Mouse (Mus musculus) cerebellum, adult 11 months (tissue): Measurements from ENCODE around the gene Zyx.

Experiments
- DNase-seq: peaks from one replicate; pipeline ENCODE4 v3.0.0; 2022

The Zyx gene

DNA sequence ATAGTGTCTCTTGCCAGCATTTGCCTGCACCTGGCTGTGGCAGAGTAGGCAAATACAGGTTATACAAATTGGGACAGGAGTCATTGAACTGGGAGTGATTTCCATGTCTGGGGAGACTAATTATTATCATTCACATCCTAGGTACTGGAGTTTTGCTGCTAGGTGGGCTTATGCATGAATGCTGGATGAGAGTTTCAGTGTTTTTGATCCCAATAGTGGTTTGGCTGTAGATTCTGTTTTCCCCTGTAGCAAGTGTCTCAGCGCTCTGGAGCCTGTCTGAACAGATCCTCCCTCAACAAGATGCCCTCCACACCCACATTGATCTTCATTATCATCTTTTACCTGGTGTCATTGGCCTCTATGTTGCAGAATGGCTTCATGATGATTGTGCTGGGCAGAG, 50.5 kb downstream of the Zyx start, which contains the start of gene Tas2r143:
Tas2r143 (plus strand) TSS at position 301 of the 400 bp plus-strand sequence.
- DNase-seq = no peak

DNA sequence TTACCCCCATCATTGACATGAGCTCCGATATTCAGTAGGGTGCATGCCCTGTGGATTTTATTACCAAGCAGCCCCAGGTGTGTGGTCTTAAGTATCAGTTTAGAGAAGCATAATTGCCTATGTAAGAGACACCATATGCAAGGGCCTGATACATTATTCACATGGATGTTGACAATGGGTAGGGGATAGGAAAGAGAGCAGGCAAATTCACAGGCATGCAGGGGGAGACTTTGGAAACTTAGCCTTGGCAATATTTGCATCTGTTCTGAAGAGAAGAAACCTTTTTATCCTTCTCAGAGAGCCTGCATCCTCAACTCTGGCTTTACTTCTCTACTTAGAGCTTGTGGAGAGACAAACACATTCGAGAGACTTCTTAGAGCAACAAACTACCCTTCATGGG, 55.7 kb downstream of the Zyx start, which contains the start of gene Tas2r135:
Tas2r135 (plus strand) TSS at position 301 of the 400 bp plus-strand sequence.
- DNase-seq = no peak
